Comparison of ENCODE assay signal across 8 mouse cellular contexts in genomic region chr9:44268432-44268831, GRCm38 (mm10). TPM values are rescaled to one million over a fixed set of nuclear protein-coding genes. Genes with fewer than 3 reads are reported as not detected.
DNase-seq lines count a peak whose midpoint lies in the region; ATAC-seq and TF ChIP-seq lines count a peak whose summit lies in the region.

TSS of gene Nlrx1 (minus strand) at chr9:44268599.

- no peaks in the 10 kb centered on the region; the same call in 1 of the 2 replicates for H3K36me3 ChIP-seq in intestine, postnatal 0 days (ENCODE audit: control insufficient read depth, insufficient read depth)

- H3K9me3 ChIP-seq in intestine, postnatal 0 days (ENCODE audit: control insufficient read depth) = no peaks in the 10 kb centered on the region

- TF ChIP-seq CTCF in left cerebral cortex, adult 2 months (IDR thresholded peaks at IDR 0.05) = no peak
- TF ChIP-seq CTCF in intestine, postnatal 0 days (IDR thresholded peaks at IDR 0.05; ENCODE audit: low read depth) = no peak

- H3K4me3 ChIP-seq in left cerebral cortex, adult 2 months = peak within 1 kb of the TSS; percentile 67
- H3K4me3 ChIP-seq in intestine, postnatal 0 days (ENCODE audit: low read depth, low read length) = peak within 1 kb of the TSS; percentile 57

- WGBS in intestine, postnatal 0 days = 42% methylated on average over 6 of the region's 6 CpGs

- peak within 1 kb of the TSS; percentile 92 for H3K9ac ChIP-seq in intestine, postnatal 0 days (ENCODE audit: low read depth, low read length)

- H3K27me3 ChIP-seq in intestine, postnatal 0 days (replicated peaks; ENCODE audit: control insufficient read depth, insufficient read depth, low read length) = no peaks in the 10 kb centered on the region

- H3K4me1 ChIP-seq in intestine, postnatal 0 days (replicated peaks; ENCODE audit: control insufficient read depth, insufficient read depth, low read length) = no peaks in the 10 kb centered on the region

- ATAC-seq in granulocyte monocyte progenitor cell, adult 5-6 weeks (replicated peaks; ENCODE audit: poor library complexity, severe bottlenecking) = peak; percentile 70
- peak; percentile 42 for ATAC-seq in intestine, postnatal 0 days
- peak; percentile 61 for ATAC-seq in megakaryocyte progenitor cell, adult 5-6 weeks (replicated peaks; ENCODE audit: poor library complexity)

- H3K27ac ChIP-seq in left cerebral cortex, adult 2 months = peak within 1 kb of the TSS; percentile 98
- peak within 1 kb of the TSS; percentile 77 for H3K27ac ChIP-seq in intestine, postnatal 0 days (ENCODE audit: low read depth, low read length)

- H3K4me2 ChIP-seq in intestine, postnatal 0 days (replicated peaks; ENCODE audit: low read depth) = peak within 1 kb of the TSS; percentile 90

- intact Hi-C loops in left cerebral cortex, adult 2 months (cut with DNase I) = loop anchor here (2.0 kb wide), 1 partner anchor 34 kb away; the partner anchor contains the start of gene Cbl

- no peak for DNase-seq in left cerebral cortex, adult 2 months (ENCODE audit: extremely low spot score in 1 of 2, low spot score in 2 of 2)
- DNase-seq in left cerebral cortex, adult 11 months (ENCODE audit: low spot score) = no peak
- DNase-seq in c-Kit-positive CD71-positive TER-119-positive erythroid progenitor cells, embryonic 14.5 days (ENCODE audit: low spot score) = peak; percentile 64
- no peak for DNase-seq in retina, postnatal 1 day
- no peak for DNase-seq in ovary, adult 18-20 months (ENCODE audit: low spot score)

RNA-seq across cellular contexts. Expression of gene Nlrx1, which starts in this region (rescaled TPM):
- 10 to 100 TPM in 1 of 2 experiments, 1 to 10 TPM in 1; 8.7 to 13.3 TPM for total RNA-seq in left cerebral cortex, adult 2 months (2021)
- total RNA-seq in granulocyte monocyte progenitor cell, adult 5-6 weeks (2014; fragmentation: Nextera tagmentation) = 4.9 and 11.1 TPM in 2 replicates
- 7.3 and 8.4 TPM in 2 replicates for total RNA-seq in granulocyte monocyte progenitor cell, adult 5-6 weeks (2017)
- polyA plus RNA-seq in intestine, postnatal 0 days (2015; fragmentation: Nextera tagmentation; extraction: Ambion mirVana) = 4.6 TPM in 2 replicates
- 4.1 and 4.7 TPM in 2 replicates for total RNA-seq in megakaryocyte progenitor cell, adult 5-6 weeks (2015)
- total RNA-seq in megakaryocyte progenitor cell, adult 5-6 weeks (2017) = 3.4 and 8.3 TPM in 2 replicates
